Mouse (Mus musculus) limb, embryonic 14.5 days (tissue): ENCODE data around the gene Rbks. TPM values are rescaled to one million over a fixed set of nuclear protein-coding genes. Genes with fewer than 3 reads are reported as not detected.

Experiments
- ATAC-seq: fragments of 200-750 bp; cut with Nextera tagmentation; 2 replicates; pipeline ENCODE4 v1.8.0; 2017; ENCODE audit warnings: low read depth, moderate number of reproducible peaks, moderate TSS enrichment; ENCODE audit not compliant: low FRiP score
- DNase-seq: peaks from one replicate; pipeline ENCODE4 v3.0.0-alpha.2; 2015; ENCODE audit warnings: low spot score
- H3K27ac ChIP-seq: fragments of 300-500 bp; sonication (generic); replicated peaks from 2 replicates; pipeline ENCODE4 v1.5.1; 2014; ENCODE audit warnings: low read depth, mild to moderate bottlenecking, low read length, moderate library complexity, mixed read lengths
- H3K27me3 ChIP-seq: fragments of 300-500 bp; sonication (generic); 2 replicates; pipeline ENCODE4 v1.6.1; 2014; ENCODE audit warnings: low read length, mixed read lengths; ENCODE audit not compliant: control insufficient read depth, insufficient read depth
- H3K36me3 ChIP-seq: fragments of 300-500 bp; sonication (generic); 2 replicates; pipeline ENCODE4 v1.6.1; 2014; ENCODE audit warnings: mild to moderate bottlenecking, low read length, moderate library complexity, mixed read lengths; ENCODE audit not compliant: control insufficient read depth, insufficient read depth
- H3K4me1 ChIP-seq: fragments of 300-500 bp; sonication (generic); 2 replicates; pipeline ENCODE4 v1.6.1; 2014; ENCODE audit warnings: antibody characterized with exemption, low read length, mixed read lengths; ENCODE audit not compliant: control insufficient read depth, insufficient read depth
- H3K4me2 ChIP-seq: fragments of 300-500 bp; sonication (generic); replicated peaks from 2 replicates; pipeline ENCODE4 v1.6.1; 2014; ENCODE audit warnings: low read depth, mild to moderate bottlenecking, low read length, moderate library complexity; ENCODE audit not compliant: severe bottlenecking
- H3K4me3 ChIP-seq: fragments of 300-500 bp; sonication (generic); replicated peaks from 2 replicates; pipeline ENCODE4 v1.5.1; 2014; ENCODE audit warnings: low read length
- H3K9ac ChIP-seq: fragments of 300-500 bp; sonication (generic); 2 replicates; pipeline ENCODE4 v1.6.1; 2014; ENCODE audit warnings: mild to moderate bottlenecking, low read depth, low read length, moderate library complexity; ENCODE audit not compliant: severe bottlenecking
- H3K9me3 ChIP-seq: fragments of 300-500 bp; sonication (generic); 2 replicates; pipeline ENCODE4 v1.6.1; 2016; ENCODE audit warnings: low read length; ENCODE audit not compliant: control insufficient read depth
- POLR2A ChIP-seq: fragments of 200-500 bp; IDR thresholded peaks from 2 replicates; pipeline ENCODE4 v1.8.0; 2012; ENCODE audit warnings: inconsistent platforms, mild to moderate bottlenecking, moderate library complexity, borderline replicate concordance; ENCODE audit not compliant: insufficient read depth, insufficient read length; ENCODE audit errors: extremely low read depth
- WGBS: fragments of 180-500 bp; shearing (Covaris S2); extraction: QIAGEN DNeasy Blood & Tissue Kit; methylation state at CpG from one replicate; pipeline ENCODE4 v1.1.7; 2014; 5-methylcytosine and 5-hydroxymethylcytosine counted together
- polyA plus RNA-seq, 2 experiments: library from polyadenylated mRNA; depleted of rRNA in 1 of 2; stranded (reverse) in 1 of 2; unstranded in 1 of 2; fragments of >200 nt; fragmentation: Nextera tagmentation in 1 of 2; extraction: Ambion mirVana in 1 of 2; gene quantifications; 2 replicates each; pipeline versions ENCODE4 v1.2.1 to v1.2.3; 2012 to 2014

Rbks gene
- polyA plus RNA-seq, 2 experiments: 1.9 to 2.2 TPM

DNA sequence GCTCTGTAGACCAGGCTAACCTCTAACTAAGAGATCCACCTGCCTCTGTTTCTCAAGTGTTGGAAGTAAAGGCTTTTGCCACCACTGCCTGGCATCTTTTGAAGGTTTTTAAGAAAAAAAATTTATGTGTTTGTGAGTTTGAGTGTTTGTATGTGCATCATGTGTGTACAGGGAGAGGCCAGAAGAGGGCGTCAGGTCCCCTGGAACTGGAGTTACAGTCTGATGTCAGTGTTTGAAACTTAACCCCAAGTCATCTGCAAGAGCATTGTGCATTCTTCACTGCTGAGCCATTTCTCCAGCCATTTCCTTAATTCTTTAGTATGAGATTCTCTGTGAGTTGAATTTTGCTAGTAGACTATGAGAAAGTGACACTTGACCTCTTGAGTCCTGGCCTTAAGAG is 12.0 kb upstream of the Rbks start:
- Histone ChIP-seq H3K4me2 (no peak overlapping the region), H3K9ac (no peak overlapping the region), H3K27me3 (no peaks in the 10 kb centered on the region), H3K4me1 (no peaks in the 10 kb centered on the region), H3K36me3 (no peaks in the 10 kb centered on the region), H3K4me3 (no peak overlapping the region), H3K27ac (no peak overlapping the region), H3K9me3 (no peaks in the 10 kb centered on the region)
- DNase-seq (no peak), ATAC-seq (no peak)
- WGBS: 76% methylated on average over 1 of the region's 1 CpGs
- TF ChIP-seq POLR2A: no peak

- Histone ChIP-seq H3K9me3 (no peaks in the 10 kb centered on the region), H3K4me3 (no peak overlapping the region), H3K27me3 (no peaks in the 10 kb centered on the region), H3K36me3 (0 out of 2 replicates have a peak, but pooled peaks cover 5% of the 10 kb centered on the region), H3K27ac (no peak overlapping the region), H3K4me2 (no peak overlapping the region), H3K9ac (no peak overlapping the region), H3K4me1 (no peaks in the 10 kb centered on the region)
- TF ChIP-seq POLR2A: no peak
- no peak for DNase-seq
- WGBS: 88% methylated on average over 4 of the region's 4 CpGs
- no peak for ATAC-seq
These were observed 9.4 kb upstream of the Rbks start for GRCm38 (mm10) chr5:31706826-31707225.

GRCm38 (mm10) chr5:31704971-31705370 is 7.5 kb upstream of the Rbks start:
- no peak for DNase-seq
- WGBS: 86% methylated on average over 5 of the region's 5 CpGs
- no peaks in the 10 kb centered on the region for H3K27me3 ChIP-seq
- H3K9ac ChIP-seq: no peak overlapping the region
- no peaks in the 10 kb centered on the region for H3K9me3 ChIP-seq
- no peak overlapping the region for H3K4me3 ChIP-seq
- no peak overlapping the region for H3K4me2 ChIP-seq
- no peak overlapping the region for H3K27ac ChIP-seq
- no peaks in the 10 kb centered on the region for H3K4me1 ChIP-seq
- TF ChIP-seq POLR2A: no peak
- ATAC-seq: no peak
- H3K36me3 ChIP-seq: 0 out of 2 replicates have a peak, but pooled peaks cover 5% of the 10 kb centered on the region

GRCm38 (mm10) chr5:31699397-31699796 is 2.0 kb upstream of the Rbks start:
- Histone ChIP-seq H3K27ac (no peak overlapping the region), H3K27me3 (no peaks in the 10 kb centered on the region), H3K36me3 (0 out of 2 replicates have a peak, but pooled peaks cover 5% of the 10 kb centered on the region), H3K4me2 (no peak overlapping the region), H3K4me3 (no peak overlapping the region), H3K4me1 (peaks cover 4% of the 10 kb centered on the region), H3K9ac (no peak overlapping the region), H3K9me3 (no peaks in the 10 kb centered on the region)
- ATAC-seq: no peak
- no peak for TF ChIP-seq POLR2A
- no peak for DNase-seq

- Histone ChIP-seq H3K9ac (no peak overlapping the region), H3K27me3 (no peaks in the 10 kb centered on the region), H3K27ac (no peak overlapping the region), H3K4me2 (no peak overlapping the region), H3K36me3 (0 out of 2 replicates have a peak, but pooled peaks cover 5% of the 10 kb centered on the region), H3K4me3 (peak overlapping the region; percentile 73; the same call in 1 of the 2 replicates), H3K9me3 (no peaks in the 10 kb centered on the region), H3K4me1 (peaks cover 4% of the 10 kb centered on the region)
- no peak for DNase-seq
- TF ChIP-seq POLR2A: no peak
- ATAC-seq: no peak
- WGBS: 46% methylated on average over 4 of the region's 4 CpGs
These were observed 1.5 kb upstream of the Rbks start for GRCm38 (mm10) chr5:31698931-31699330.

DNA sequence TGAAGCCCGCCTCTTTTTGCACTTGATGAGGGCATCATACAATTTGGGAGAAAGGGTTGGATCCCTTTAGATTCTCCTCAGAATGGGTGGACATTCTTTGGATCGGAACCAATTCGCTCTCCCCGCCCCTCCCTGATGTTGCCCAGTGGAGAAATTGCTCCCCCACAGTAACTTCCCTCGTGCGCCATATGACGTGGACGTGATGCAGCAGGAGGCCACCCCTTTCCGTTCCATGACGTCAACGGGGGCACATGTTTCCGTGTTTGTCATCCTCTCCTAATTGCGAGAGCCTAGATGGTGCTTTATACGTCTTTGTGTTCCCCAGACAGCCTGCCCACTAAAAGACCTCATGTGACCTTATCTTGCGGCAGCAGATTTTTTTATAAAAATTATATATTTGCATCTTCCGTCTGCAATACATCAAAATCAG is 885 bp upstream of the Rbks start:
- peak overlapping the region; percentile 80 for H3K9ac ChIP-seq
- H3K4me2 ChIP-seq: peak overlapping the region; percentile 75
- peaks cover 4% of the 10 kb centered on the region for H3K4me1 ChIP-seq
- TF ChIP-seq POLR2A: no peak
- H3K27me3 ChIP-seq: no peaks in the 10 kb centered on the region
- DNase-seq (peak; percentile 74), ATAC-seq (peak; percentile 64)
- H3K9me3 ChIP-seq: no peaks in the 10 kb centered on the region
- 6% methylated on average over 16 of the region's 16 CpGs for WGBS
- H3K36me3 ChIP-seq: 0 out of 2 replicates have a peak, but pooled peaks cover 5% of the 10 kb centered on the region
- peak overlapping the region; percentile 86 for H3K27ac ChIP-seq
- peak overlapping the region; percentile 73 for H3K4me3 ChIP-seq
